Mouse (Mus musculus) olfactory bulb, adult 2 months (tissue): ENCODE results near the gene Serpina9.

Experiments
- CTCF ChIP-seq: fragments of 200-500 bp; IDR thresholded peaks from 2 replicates; pipeline ENCODE4 v1.5.1; 2012; ENCODE audit warnings: low read depth, mild to moderate bottlenecking, low read length, moderate library complexity; ENCODE audit not compliant: insufficient read depth
- POLR2A ChIP-seq: fragments of 200-500 bp; IDR thresholded peaks from 2 replicates; pipeline ENCODE4 v1.6.1; 2012; ENCODE audit warnings: mild to moderate bottlenecking, low read depth, low read length, moderate library complexity; ENCODE audit not compliant: insufficient read depth

DNA sequence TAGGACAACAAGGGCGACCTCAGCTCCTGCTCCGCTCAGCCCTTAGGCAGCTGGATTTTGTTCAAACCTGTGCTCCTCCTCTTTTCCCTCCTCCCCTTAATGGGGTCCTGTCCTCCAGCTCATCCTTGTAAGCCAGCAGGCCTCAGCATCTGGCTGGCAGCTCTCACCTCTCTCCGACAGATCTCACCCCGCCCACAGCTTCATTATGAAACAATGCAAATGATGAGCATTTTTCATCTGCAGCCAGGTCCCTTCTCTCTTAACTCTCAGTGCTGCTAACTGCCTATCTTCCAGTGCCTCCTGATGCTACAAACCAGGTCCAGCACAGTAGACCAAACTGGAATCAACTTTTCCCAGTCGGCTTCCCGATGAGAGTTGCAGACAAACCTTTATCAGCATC, at the start of gene Serpina9:
- TF ChIP-seq POLR2A (no peak), CTCF (no peak)
